Mouse (Mus musculus) limb, embryonic 14.5 days (tissue): ENCODE measurements at regions not wholly inside any gene's neighbourhood (a gene's known extent, or its start where the extent isn't known, plus 50 kb on each side); places are given as distances from the start of the nearest gene placed in this dataset.

Source experiments
- ATAC-seq: fragments of 200-750 bp; cut with Nextera tagmentation; 2 replicates; pipeline ENCODE4 v1.8.0; 2017; ENCODE audit warnings: low read depth, moderate number of reproducible peaks, moderate TSS enrichment; ENCODE audit not compliant: low FRiP score
- DNase-seq: peaks from one replicate; pipeline ENCODE4 v3.0.0-alpha.2; 2015; ENCODE audit warnings: low spot score
- H3K27ac ChIP-seq: fragments of 300-500 bp; sonication (generic); replicated peaks from 2 replicates; pipeline ENCODE4 v1.5.1; 2014; ENCODE audit warnings: low read depth, mild to moderate bottlenecking, low read length, moderate library complexity, mixed read lengths
- H3K27me3 ChIP-seq: fragments of 300-500 bp; sonication (generic); 2 replicates; pipeline ENCODE4 v1.6.1; 2014; ENCODE audit warnings: low read length, mixed read lengths; ENCODE audit not compliant: control insufficient read depth, insufficient read depth
- H3K36me3 ChIP-seq: fragments of 300-500 bp; sonication (generic); 2 replicates; pipeline ENCODE4 v1.6.1; 2014; ENCODE audit warnings: mild to moderate bottlenecking, low read length, moderate library complexity, mixed read lengths; ENCODE audit not compliant: control insufficient read depth, insufficient read depth
- H3K4me1 ChIP-seq: fragments of 300-500 bp; sonication (generic); 2 replicates; pipeline ENCODE4 v1.6.1; 2014; ENCODE audit warnings: antibody characterized with exemption, low read length, mixed read lengths; ENCODE audit not compliant: control insufficient read depth, insufficient read depth
- H3K4me2 ChIP-seq: fragments of 300-500 bp; sonication (generic); replicated peaks from 2 replicates; pipeline ENCODE4 v1.6.1; 2014; ENCODE audit warnings: low read depth, mild to moderate bottlenecking, low read length, moderate library complexity; ENCODE audit not compliant: severe bottlenecking
- H3K4me3 ChIP-seq: fragments of 300-500 bp; sonication (generic); replicated peaks from 2 replicates; pipeline ENCODE4 v1.5.1; 2014; ENCODE audit warnings: low read length
- H3K9ac ChIP-seq: fragments of 300-500 bp; sonication (generic); 2 replicates; pipeline ENCODE4 v1.6.1; 2014; ENCODE audit warnings: mild to moderate bottlenecking, low read depth, low read length, moderate library complexity; ENCODE audit not compliant: severe bottlenecking
- H3K9me3 ChIP-seq: fragments of 300-500 bp; sonication (generic); 2 replicates; pipeline ENCODE4 v1.6.1; 2016; ENCODE audit warnings: low read length; ENCODE audit not compliant: control insufficient read depth
- POLR2A ChIP-seq: fragments of 200-500 bp; IDR thresholded peaks from 2 replicates; pipeline ENCODE4 v1.8.0; 2012; ENCODE audit warnings: inconsistent platforms, mild to moderate bottlenecking, moderate library complexity, borderline replicate concordance; ENCODE audit not compliant: insufficient read depth, insufficient read length; ENCODE audit errors: extremely low read depth
- WGBS: fragments of 180-500 bp; shearing (Covaris S2); extraction: QIAGEN DNeasy Blood & Tissue Kit; methylation state at CpG from one replicate; pipeline ENCODE4 v1.1.7; 2014; 5-methylcytosine and 5-hydroxymethylcytosine counted together

GRCm38 (mm10) chr19:19198780-19199179, 87.8 kb upstream of the Rorb start:
- H3K9ac ChIP-seq: no peak overlapping the region
- no peak overlapping the region for H3K4me3 ChIP-seq
- no peak for DNase-seq
- H3K27me3 ChIP-seq: no peaks in the 10 kb centered on the region
- H3K36me3 ChIP-seq: no peaks in the 10 kb centered on the region
- 73% methylated on average over 3 of the region's 3 CpGs for WGBS
- H3K9me3 ChIP-seq: no peaks in the 10 kb centered on the region
- no peak for ATAC-seq
- no peaks in the 10 kb centered on the region for H3K4me1 ChIP-seq
- no peak overlapping the region for H3K27ac ChIP-seq
- no peak for TF ChIP-seq POLR2A
- H3K4me2 ChIP-seq: no peak overlapping the region

GRCm38 (mm10) chr19:19194728-19195127, 83.7 kb upstream of the Rorb start:
- H3K4me1 ChIP-seq: no peaks in the 10 kb centered on the region
- no peak overlapping the region for H3K9ac ChIP-seq
- no peak for ATAC-seq
- no peaks in the 10 kb centered on the region for H3K27me3 ChIP-seq
- no peaks in the 10 kb centered on the region for H3K9me3 ChIP-seq
- no peak overlapping the region for H3K4me2 ChIP-seq
- no peak for DNase-seq
- H3K4me3 ChIP-seq: no peak overlapping the region
- no peak overlapping the region for H3K27ac ChIP-seq
- 25% methylated on average over 10 of the region's 10 CpGs for WGBS
- TF ChIP-seq POLR2A: no peak
- H3K36me3 ChIP-seq: no peaks in the 10 kb centered on the region

- no peak for TF ChIP-seq POLR2A
- no peak overlapping the region for H3K27ac ChIP-seq
- no peak for ATAC-seq
- WGBS: 58% methylated on average over 5 of the region's 5 CpGs
- H3K9me3 ChIP-seq: no peaks in the 10 kb centered on the region
- no peak overlapping the region for H3K4me3 ChIP-seq
- no peak for DNase-seq
- no peaks in the 10 kb centered on the region for H3K27me3 ChIP-seq
- no peaks in the 10 kb centered on the region for H3K36me3 ChIP-seq
- no peaks in the 10 kb centered on the region for H3K4me1 ChIP-seq
- no peak overlapping the region for H3K4me2 ChIP-seq
- no peak overlapping the region for H3K9ac ChIP-seq
These were observed 83.3 kb upstream of the Rorb start for GRCm38 (mm10) chr19:19194306-19194705.

- no peak for ATAC-seq
- Histone ChIP-seq H3K9ac (no peak overlapping the region), H3K4me1 (no peaks in the 10 kb centered on the region), H3K27ac (no peak overlapping the region), H3K4me2 (no peak overlapping the region), H3K27me3 (no peaks in the 10 kb centered on the region), H3K4me3 (no peak overlapping the region), H3K36me3 (no peaks in the 10 kb centered on the region), H3K9me3 (no peaks in the 10 kb centered on the region)
- no peak for DNase-seq
- 69% methylated on average over 1 of the region's 1 CpGs for WGBS
- no peak for TF ChIP-seq POLR2A
These were observed 61.8 kb upstream of the Rorb start for GRCm38 (mm10) chr19:19172767-19173166.

- Histone ChIP-seq H3K9me3 (no peaks in the 10 kb centered on the region), H3K36me3 (no peaks in the 10 kb centered on the region), H3K9ac (no peak overlapping the region), H3K4me2 (no peak overlapping the region), H3K4me1 (no peaks in the 10 kb centered on the region), H3K27ac (no peak overlapping the region), H3K27me3 (no peaks in the 10 kb centered on the region), H3K4me3 (no peak overlapping the region)
- WGBS: 86% methylated on average over 3 of the region's 3 CpGs
- TF ChIP-seq POLR2A: no peak
- DNase-seq (no peak), ATAC-seq (no peak)
These were observed 59.8 kb upstream of the Rorb start for GRCm38 (mm10) chr19:19170807-19171206.
